Mouse (Mus musculus) kidney, adult 18-20 months (tissue): ENCODE measurements at regions not wholly inside any gene's neighbourhood (a gene's known extent, or its start where the extent isn't known, plus 50 kb on each side); places are given as distances from the start of the nearest gene placed in this dataset.
A peak's percentile ranks its signal among the peaks of the same experiment; 100 is the strongest.
"Not testable (repeated sequence)": the region's sequence is repeated elsewhere in the genome, so short reads cannot be mapped to it uniquely, and the experiment has no call there.

Source experiments
- DNase-seq: peaks from one replicate; pipeline ENCODE4 v3.0.0; 2021

- no peak for DNase-seq
Measured at GRCm38 (mm10) chr5:77809844-77810243, 402.0 kb upstream of the Igfbp7 start.

- DNase-seq = peak; percentile 57
Measured at GRCm38 (mm10) chr5:77807726-77808125, 399.9 kb upstream of the Igfbp7 start.

- no peak for DNase-seq
Measured at GRCm38 (mm10) chr5:77806334-77807157, 398.7 kb upstream of the Igfbp7 start.

- DNase-seq = no peak
Measured at GRCm38 (mm10) chr5:77805796-77806195, 398.0 kb upstream of the Igfbp7 start.

- DNase-seq = no peak
Measured at GRCm38 (mm10) chr5:77805303-77805702, 397.5 kb upstream of the Igfbp7 start.

GRCm38 (mm10) chr5:77804113-77804512 is 396.3 kb upstream of the Igfbp7 start:
- no peak for DNase-seq

GRCm38 (mm10) chr5:77803562-77803961 is 395.7 kb upstream of the Igfbp7 start:
- peak; percentile 71 for DNase-seq

- no peak for DNase-seq
Measured at GRCm38 (mm10) chr5:77796960-77797359, 389.1 kb upstream of the Igfbp7 start.

- no peak for DNase-seq
Measured at GRCm38 (mm10) chr5:77795766-77796165, 387.9 kb upstream of the Igfbp7 start.

- no peak for DNase-seq
Measured at GRCm38 (mm10) chr5:77783953-77784352, 376.1 kb upstream of the Igfbp7 start.

- no peak for DNase-seq
Measured at GRCm38 (mm10) chr5:77762426-77763042, 354.7 kb upstream of the Igfbp7 start.

GRCm38 (mm10) chr5:77762013-77762412 is 354.2 kb upstream of the Igfbp7 start:
- DNase-seq = no peak

- DNase-seq = no peak
Measured at GRCm38 (mm10) chr5:77748933-77749332, 341.1 kb upstream of the Igfbp7 start.

- no peak for DNase-seq
Measured at GRCm38 (mm10) chr5:77746604-77747003, 338.8 kb upstream of the Igfbp7 start.

- no peak for DNase-seq
Measured at GRCm38 (mm10) chr5:77743467-77743866, 335.6 kb upstream of the Igfbp7 start.

- not testable (repeated sequence) for DNase-seq
Measured at GRCm38 (mm10) chr5:77730286-77730685, 322.4 kb upstream of the Igfbp7 start.

- DNase-seq = no peak
Measured at GRCm38 (mm10) chr5:77681592-77681991, 273.8 kb upstream of the Igfbp7 start.

GRCm38 (mm10) chr5:77672073-77672924 is 264.5 kb upstream of the Igfbp7 start:
- no peak for DNase-seq

- no peak for DNase-seq
Measured at GRCm38 (mm10) chr5:77663096-77663495, 255.3 kb upstream of the Igfbp7 start.

GRCm38 (mm10) chr5:77659016-77659415 is 251.2 kb upstream of the Igfbp7 start:
- no peak for DNase-seq

GRCm38 (mm10) chr5:77644651-77645050 is 236.8 kb upstream of the Igfbp7 start:
- DNase-seq = no peak

- DNase-seq = no peak
Measured at GRCm38 (mm10) chr5:77620402-77620801, 212.6 kb upstream of the Igfbp7 start.

- no peak for DNase-seq
Measured at GRCm38 (mm10) chr5:77610496-77610895, 202.7 kb upstream of the Igfbp7 start.
